Mouse (Mus musculus) urinary bladder, postnatal 10 days (tissue): ENCODE measurements around the gene Zfpl1.
"Not testable (repeated sequence)": the region's sequence is repeated elsewhere in the genome, so short reads cannot be mapped to it uniquely, and the experiment has no call there.

ENCODE experiments used
- DNase-seq: peaks from one replicate; pipeline ENCODE4 v3.0.0; 2022; ENCODE audit warnings: low spot score

Gene Zfpl1

GRCm38 (mm10) chr19:6084478-6085248 lies at the start of gene Zfpl1, which contains the start of gene Cdca5:
Zfpl1 (minus strand) TSS chr19:6084956.
Cdca5 (plus strand) TSS chr19:6084983.
- DNase-seq: peak; percentile 83

GRCm38 (mm10) chr19:6133197-6133596 lies 48.4 kb upstream of the Zfpl1 start:
- DNase-seq: not testable (repeated sequence)

- no peak for DNase-seq
Measured at GRCm38 (mm10) chr19:6132171-6132827, 47.5 kb upstream of the Zfpl1 start.

GRCm38 (mm10) chr19:6130414-6131128 lies 45.8 kb upstream of the Zfpl1 start:
- not testable (repeated sequence) for DNase-seq

GRCm38 (mm10) chr19:6127760-6128341 lies 43.1 kb upstream of the Zfpl1 start, which contains the start of gene Snx15:
Snx15 (minus strand) TSS chr19:6128304.
- peak; percentile 71 for DNase-seq

- no peak for DNase-seq
Measured at GRCm38 (mm10) chr19:6126789-6127580, 42.2 kb upstream of the Zfpl1 start.

GRCm38 (mm10) chr19:6126289-6126688 lies 41.5 kb upstream of the Zfpl1 start:
- no peak for DNase-seq

- no peak for DNase-seq
Measured at GRCm38 (mm10) chr19:6124898-6125297, 40.1 kb upstream of the Zfpl1 start.

GRCm38 (mm10) chr19:6123330-6123729 lies 38.6 kb upstream of the Zfpl1 start:
- no peak for DNase-seq

GRCm38 (mm10) chr19:6121761-6122160 lies 37.0 kb upstream of the Zfpl1 start:
- no peak for DNase-seq

- DNase-seq: no peak
Measured at GRCm38 (mm10) chr19:6118677-6119185, 34.0 kb upstream of the Zfpl1 start.

- DNase-seq: no peak
Measured at GRCm38 (mm10) chr19:6117986-6118676, 33.4 kb upstream of the Zfpl1 start, which contains the start of gene Sac3d1. Sac3d1 (minus strand) TSS chr19:6118650.

GRCm38 (mm10) chr19:6117346-6117985 lies 32.7 kb upstream of the Zfpl1 start:
- DNase-seq: no peak

- no peak for DNase-seq
Measured at GRCm38 (mm10) chr19:6116113-6116850, 31.5 kb upstream of the Zfpl1 start.

GRCm38 (mm10) chr19:6113116-6113515 lies 28.4 kb upstream of the Zfpl1 start:
- no peak for DNase-seq

GRCm38 (mm10) chr19:6105586-6105985 lies 20.8 kb upstream of the Zfpl1 start, which contains the start of gene Naaladl1:
Naaladl1 (plus strand) TSS chr19:6105782.
- DNase-seq: no peak

GRCm38 (mm10) chr19:6104476-6104875 lies 19.7 kb upstream of the Zfpl1 start:
- no peak for DNase-seq

GRCm38 (mm10) chr19:6102169-6102853 lies 17.6 kb upstream of the Zfpl1 start:
- no peak for DNase-seq

- no peak for DNase-seq
Measured at GRCm38 (mm10) chr19:6101186-6101585, 16.4 kb upstream of the Zfpl1 start.
